Mouse (Mus musculus) hindbrain, embryonic 10.5 days (tissue): Measurements from ENCODE around the gene Ttn. TPM values are rescaled to one million over a fixed set of nuclear protein-coding genes. Genes with fewer than 3 reads are reported as not detected.

Source experiments
- DNase-seq: peaks from one replicate; pipeline ENCODE4 v3.0.0-alpha.2; 2017; ENCODE audit warnings: low spot score
- H3K27ac ChIP-seq: fragments of 300-500 bp; sonication (generic); 2 replicates; pipeline ENCODE4 v1.5.1; 2016; ENCODE audit warnings: mild to moderate bottlenecking, moderate library complexity
- H3K27me3 ChIP-seq: fragments of 300-500 bp; sonication (generic); 2 replicates; pipeline ENCODE4 v1.6.1; 2016; ENCODE audit warnings: mild to moderate bottlenecking; ENCODE audit not compliant: poor library complexity, insufficient read depth, severe bottlenecking
- H3K36me3 ChIP-seq: fragments of 300-500 bp; sonication (generic); 2 replicates; pipeline ENCODE4 v1.6.1; 2016; ENCODE audit warnings: mild to moderate bottlenecking, moderate library complexity
- H3K4me1 ChIP-seq: fragments of 300-500 bp; sonication (generic); replicated peaks from 2 replicates; pipeline ENCODE4 v1.6.1; 2016; ENCODE audit warnings: mild to moderate bottlenecking
- H3K4me3 ChIP-seq: fragments of 300-500 bp; sonication (generic); 2 replicates; pipeline ENCODE4 v1.5.1; 2016; ENCODE audit warnings: mild to moderate bottlenecking, moderate library complexity
- H3K9me3 ChIP-seq: fragments of 300-500 bp; sonication (generic); 2 replicates; pipeline ENCODE4 v1.6.1; 2016; ENCODE audit warnings: mild to moderate bottlenecking, moderate library complexity
- WGBS: fragments of 180-500 bp; shearing (Covaris S2); methylation state at CpG from one replicate; pipeline ENCODE4 v1.1.7; 2016; 5-methylcytosine and 5-hydroxymethylcytosine counted together
- polyA plus RNA-seq: library from polyadenylated mRNA; unstranded; fragments of >200 nt; fragmentation: Nextera tagmentation; extraction: Ambion mirVana; gene quantifications from 2 replicates; pipeline ENCODE4 v1.2.1, GENCODE M21; 2016

Ttn gene
- polyA plus RNA-seq, 1 experiment from 2014 or later = 0.10 TPM

GRCm38 (mm10) chr2:76806376-76806775 is 176.0 kb downstream of the Ttn start:
- 84% methylated on average over 4 of the region's 4 CpGs for WGBS
- Histone ChIP-seq H3K27me3 (no peaks in the 10 kb centered on the region), H3K36me3 (no peaks in the 10 kb centered on the region), H3K27ac (no peak overlapping the region), H3K4me1 (no peaks in the 10 kb centered on the region), H3K4me3 (no peak overlapping the region), H3K9me3 (no peaks in the 10 kb centered on the region)
- no peak for DNase-seq

DNA sequence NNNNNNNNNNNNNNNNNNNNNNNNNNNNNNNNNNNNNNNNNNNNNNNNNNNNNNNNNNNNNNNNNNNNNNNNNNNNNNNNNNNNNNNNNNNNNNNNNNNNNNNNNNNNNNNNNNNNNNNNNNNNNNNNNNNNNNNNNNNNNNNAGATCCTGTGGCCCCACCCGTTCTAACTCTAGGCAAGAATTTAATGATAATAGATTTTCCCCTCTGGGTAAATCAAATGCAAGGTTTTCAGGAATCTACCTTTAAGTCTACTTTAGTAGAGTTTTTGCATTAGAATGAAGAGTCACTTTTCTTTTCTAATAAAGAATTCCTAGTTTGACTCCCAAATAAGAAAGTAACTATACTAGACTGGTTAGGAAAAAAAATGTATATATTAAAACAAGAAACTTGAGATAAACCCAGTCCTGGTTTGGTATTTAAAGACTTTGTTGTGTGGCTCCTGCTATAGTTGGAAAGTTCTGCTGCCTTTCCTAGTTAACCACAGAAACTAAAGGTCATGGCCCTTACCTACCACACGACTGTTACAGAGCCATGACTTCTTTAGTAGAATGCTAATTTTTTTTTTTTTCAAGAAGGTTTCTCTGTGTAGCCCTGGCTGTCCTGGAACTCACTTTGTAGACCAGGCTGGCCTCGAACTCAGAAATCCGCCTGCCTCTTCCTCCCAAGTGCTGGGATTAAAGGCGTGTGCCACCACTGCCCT is 177.0 kb downstream of the Ttn start:
- no peak for DNase-seq
- Histone ChIP-seq H3K36me3 (no peaks in the 10 kb centered on the region), H3K27ac (no peak overlapping the region), H3K4me3 (no peak overlapping the region), H3K4me1 (no peaks in the 10 kb centered on the region), H3K9me3 (no peaks in the 10 kb centered on the region), H3K27me3 (no peaks in the 10 kb centered on the region)
- WGBS = 69% methylated on average over 5 of the region's 5 CpGs

DNA sequence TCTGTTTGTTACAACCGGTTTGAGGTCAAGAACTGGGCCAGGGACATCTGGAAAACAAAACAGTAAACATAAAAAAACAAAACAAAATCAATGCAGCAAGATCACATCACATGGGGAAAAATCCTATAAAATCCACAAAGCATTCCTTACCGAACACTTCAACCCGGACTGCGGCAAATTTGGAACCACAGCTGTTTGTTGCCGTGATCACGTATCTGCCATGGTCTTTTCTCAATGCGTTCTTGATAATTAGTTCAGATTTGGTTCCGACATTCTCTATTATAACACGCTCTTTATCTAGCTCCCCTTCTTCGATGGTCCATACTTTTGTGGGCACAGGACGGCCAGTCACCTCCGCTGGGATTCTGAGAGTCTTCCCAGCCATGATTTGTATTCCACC is 198.2 kb downstream of the Ttn start:
- H3K27ac ChIP-seq = no peak overlapping the region
- DNase-seq = no peak
- WGBS = 96% methylated on average over 12 of the region's 12 CpGs
- H3K9me3 ChIP-seq = 0 out of 2 replicates have a peak, but pooled peaks cover 3% of the 10 kb centered on the region
- H3K4me3 ChIP-seq = no peak overlapping the region
- H3K36me3 ChIP-seq = no peaks in the 10 kb centered on the region
- H3K4me1 ChIP-seq = no peaks in the 10 kb centered on the region
- H3K27me3 ChIP-seq = no peaks in the 10 kb centered on the region

- WGBS = 89% methylated on average over 13 of the region's 13 CpGs
- no peak overlapping the region for H3K4me3 ChIP-seq
- 0 out of 2 replicates have a peak, but pooled peaks cover 3% of the 10 kb centered on the region for H3K9me3 ChIP-seq
- H3K27me3 ChIP-seq = no peaks in the 10 kb centered on the region
- no peaks in the 10 kb centered on the region for H3K36me3 ChIP-seq
- no peak for DNase-seq
- H3K27ac ChIP-seq = no peak overlapping the region
- no peaks in the 10 kb centered on the region for H3K4me1 ChIP-seq
These were observed 201.6 kb downstream of the Ttn start for GRCm38 (mm10) chr2:76780792-76781191.

- H3K27me3 ChIP-seq = no peaks in the 10 kb centered on the region
- H3K4me1 ChIP-seq = no peaks in the 10 kb centered on the region
- H3K27ac ChIP-seq = no peak overlapping the region
- WGBS = 95% methylated on average over 10 of the region's 10 CpGs
- H3K36me3 ChIP-seq = no peaks in the 10 kb centered on the region
- no peak for DNase-seq
- H3K9me3 ChIP-seq = no peaks in the 10 kb centered on the region
- no peak overlapping the region for H3K4me3 ChIP-seq
These were observed 212.5 kb downstream of the Ttn start for GRCm38 (mm10) chr2:76769831-76770230.

GRCm38 (mm10) chr2:76767231-76767630 is 215.1 kb downstream of the Ttn start:
- DNase-seq = no peak
- Histone ChIP-seq H3K4me1 (no peaks in the 10 kb centered on the region), H3K4me3 (no peak overlapping the region), H3K27ac (no peak overlapping the region), H3K27me3 (no peaks in the 10 kb centered on the region), H3K36me3 (no peaks in the 10 kb centered on the region), H3K9me3 (no peaks in the 10 kb centered on the region)
- 96% methylated on average over 12 of the region's 12 CpGs for WGBS

GRCm38 (mm10) chr2:76764526-76764925 is 217.8 kb downstream of the Ttn start:
- Histone ChIP-seq H3K9me3 (peaks cover 4% of the 10 kb centered on the region; the same call in 1 of the 2 replicates), H3K4me3 (no peak overlapping the region), H3K4me1 (no peaks in the 10 kb centered on the region), H3K27ac (no peak overlapping the region), H3K27me3 (no peaks in the 10 kb centered on the region), H3K36me3 (no peaks in the 10 kb centered on the region)
- no peak for DNase-seq
- WGBS = 95% methylated on average over 13 of the region's 13 CpGs

DNA sequence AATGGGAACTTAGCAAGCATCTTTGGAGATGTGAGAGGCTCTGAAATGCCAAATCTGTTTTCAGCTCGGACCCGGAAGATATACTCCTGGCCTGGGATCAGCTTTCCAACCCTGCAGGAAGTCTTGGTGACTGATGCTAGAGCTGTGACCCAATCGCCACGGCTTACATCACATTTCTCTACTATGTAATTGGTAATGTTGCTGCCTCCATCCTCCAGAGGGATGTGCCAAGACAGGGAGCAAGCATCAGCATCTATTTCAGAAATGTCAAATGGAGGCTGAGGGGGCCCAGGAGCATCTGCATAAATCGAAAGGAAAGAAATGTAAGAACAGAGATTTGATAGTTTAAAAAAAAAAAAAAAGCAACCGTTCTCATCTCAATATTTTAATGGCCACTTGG is 220.2 kb downstream of the Ttn start:
- Histone ChIP-seq H3K27me3 (no peaks in the 10 kb centered on the region), H3K4me1 (no peaks in the 10 kb centered on the region), H3K27ac (no peak overlapping the region), H3K4me3 (no peak overlapping the region), H3K36me3 (no peaks in the 10 kb centered on the region), H3K9me3 (peaks cover 19% of the 10 kb centered on the region)
- no peak for DNase-seq
- 94% methylated on average over 6 of the region's 6 CpGs for WGBS

DNA sequence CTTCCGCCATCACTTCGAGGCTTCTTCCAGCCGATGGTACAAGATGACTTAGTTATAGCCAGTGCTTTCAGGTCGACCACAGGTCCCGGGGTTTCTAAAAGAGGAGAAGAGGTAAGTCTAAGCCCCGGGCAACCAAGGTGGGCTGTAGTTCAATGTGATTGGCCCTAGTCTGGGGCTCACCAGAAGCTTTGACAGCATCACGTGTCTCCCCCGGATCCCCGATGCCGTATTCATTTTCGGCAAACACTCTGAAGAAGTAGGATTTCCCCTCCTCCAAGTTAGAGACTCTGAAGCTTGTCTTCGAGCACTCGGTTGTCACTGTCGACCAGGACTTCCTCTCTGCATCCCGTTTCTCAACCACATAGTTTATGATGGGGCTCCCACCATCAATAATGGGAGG is 225.9 kb downstream of the Ttn start:
- Histone ChIP-seq H3K9me3 (peaks cover 28% of the 10 kb centered on the region), H3K27me3 (no peaks in the 10 kb centered on the region), H3K27ac (no peak overlapping the region), H3K4me3 (no peak overlapping the region), H3K4me1 (no peaks in the 10 kb centered on the region), H3K36me3 (no peaks in the 10 kb centered on the region)
- WGBS = 90% methylated on average over 15 of the region's 15 CpGs
- DNase-seq = no peak

DNA sequence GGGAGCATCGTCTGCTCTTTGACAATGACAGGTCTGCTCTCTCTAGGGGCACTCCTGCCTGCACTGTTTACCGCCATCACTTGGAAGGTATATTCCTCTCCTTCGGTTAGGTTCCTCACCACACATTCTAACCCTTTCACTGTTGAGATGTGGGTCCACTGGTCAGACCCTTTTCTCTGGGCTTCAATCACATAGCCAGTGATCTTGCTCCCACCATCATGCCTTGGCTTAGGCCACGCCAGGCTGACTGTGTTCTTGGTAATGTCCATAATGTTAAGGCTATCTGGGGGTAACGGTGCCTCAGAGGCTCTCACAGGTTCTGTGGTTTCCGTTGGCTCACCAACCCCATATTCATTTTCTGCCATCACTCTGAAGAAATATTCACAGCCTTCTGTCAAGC is 230.4 kb downstream of the Ttn start:
- Histone ChIP-seq H3K36me3 (no peaks in the 10 kb centered on the region), H3K4me3 (no peak overlapping the region), H3K4me1 (no peaks in the 10 kb centered on the region), H3K9me3 (peaks cover 13% of the 10 kb centered on the region; the same call in 1 of the 2 replicates), H3K27me3 (no peaks in the 10 kb centered on the region), H3K27ac (no peak overlapping the region)
- 93% methylated on average over 6 of the region's 6 CpGs for WGBS
- DNase-seq = no peak

DNA sequence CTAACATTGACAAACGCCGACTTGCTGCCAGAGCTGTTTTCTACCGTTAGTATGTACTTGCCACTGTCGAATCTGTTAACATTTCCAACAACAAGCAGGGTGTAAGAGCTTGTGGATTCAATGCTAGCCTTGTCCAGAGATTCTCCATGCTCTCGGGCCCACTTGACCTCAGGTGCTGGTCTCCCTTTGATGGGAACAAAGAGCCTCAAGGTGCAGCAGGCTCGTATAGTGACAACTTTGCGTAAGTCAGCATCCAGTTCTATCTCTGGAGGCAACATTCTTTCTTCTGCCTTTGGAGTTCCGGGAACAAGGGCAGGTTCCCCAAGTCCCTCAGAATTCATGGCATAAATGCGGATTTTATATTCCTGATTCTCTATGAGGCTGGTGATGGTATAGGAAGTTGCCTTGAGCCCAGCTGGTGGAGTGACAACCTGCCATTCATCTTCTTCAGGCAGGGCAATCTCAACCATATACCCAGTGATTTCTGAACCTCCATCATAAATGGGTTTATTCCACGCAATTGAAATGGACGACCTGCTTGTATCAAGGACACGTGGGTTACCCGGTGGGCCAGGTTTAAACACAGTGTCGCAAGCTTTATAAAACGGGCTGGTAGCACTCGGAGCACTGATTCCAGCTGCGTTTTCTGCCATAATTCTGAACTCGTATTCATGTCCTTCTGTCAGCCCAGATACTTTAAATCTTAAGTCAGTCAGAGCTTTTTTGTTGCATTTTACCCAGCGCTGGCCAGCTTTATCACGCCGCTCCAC is 232.8 kb downstream of the Ttn start:
- DNase-seq = no peak
- Histone ChIP-seq H3K27me3 (no peaks in the 10 kb centered on the region), H3K4me3 (no peak overlapping the region), H3K36me3 (no peaks in the 10 kb centered on the region), H3K4me1 (no peaks in the 10 kb centered on the region), H3K27ac (no peak overlapping the region), H3K9me3 (peaks cover 31% of the 10 kb centered on the region)
- 92% methylated on average over 21 of the region's 21 CpGs for WGBS

- DNase-seq = no peak
- WGBS = 95% methylated on average over 14 of the region's 14 CpGs
These were observed 233.7 kb downstream of the Ttn start for GRCm38 (mm10) chr2:76748696-76749095.

DNA sequence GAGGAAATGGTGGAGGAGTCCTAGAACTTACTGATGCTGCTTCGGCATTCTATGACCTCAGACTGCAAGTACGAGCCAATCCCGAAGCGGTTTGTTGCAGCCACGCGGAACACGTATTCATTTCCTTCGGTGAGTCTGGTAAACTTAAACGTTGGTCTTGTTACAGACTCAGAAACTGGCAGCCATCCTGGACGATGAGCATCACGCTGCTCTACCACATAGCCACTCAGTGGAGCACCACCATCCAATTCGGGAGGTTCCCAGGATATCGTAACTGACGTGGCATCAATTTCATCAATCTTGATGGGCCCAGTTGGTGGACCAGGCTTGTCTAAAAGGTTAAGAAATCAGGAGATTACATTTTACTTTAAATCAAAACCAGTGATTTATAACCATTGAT is 262.7 kb downstream of the Ttn start:
- Histone ChIP-seq H3K27ac (no peak overlapping the region), H3K4me3 (no peak overlapping the region), H3K36me3 (peaks cover 5% of the 10 kb centered on the region; the same call in 1 of the 2 replicates), H3K4me1 (no peaks in the 10 kb centered on the region), H3K27me3 (no peaks in the 10 kb centered on the region), H3K9me3 (peaks cover 18% of the 10 kb centered on the region)
- 95% methylated on average over 14 of the region's 14 CpGs for WGBS
- no peak for DNase-seq

More at GRCm38 (mm10) chr2:76748696-76749095, 233.7 kb downstream of the Ttn start:
- Histone ChIP-seq H3K4me1 (no peaks in the 10 kb centered on the region), H3K27me3 (no peaks in the 10 kb centered on the region), H3K4me3 (no peak overlapping the region), H3K9me3 (peaks cover 32% of the 10 kb centered on the region), H3K27ac (no peak overlapping the region), H3K36me3 (no peaks in the 10 kb centered on the region)
